Mouse (Mus musculus) right cerebral cortex, adult 18-20 months (tissue): ENCODE results near the gene Arid3c.
A peak's percentile ranks its signal among the peaks of the same experiment; 100 is the strongest.
"Not testable (repeated sequence)": the region's sequence is repeated elsewhere in the genome, so short reads cannot be mapped to it uniquely, and the experiment has no call there.

Experiments
- DNase-seq: peaks from one replicate; pipeline ENCODE4 v3.0.0; 2022; ENCODE audit warnings: mixed read lengths

The Arid3c gene

GRCm38 (mm10) chr4:41731052-41731765, at the start of gene Arid3c:
Gene Arid3c (minus strand): TSS chr4:41731142.
- DNase-seq: no peak

DNA sequence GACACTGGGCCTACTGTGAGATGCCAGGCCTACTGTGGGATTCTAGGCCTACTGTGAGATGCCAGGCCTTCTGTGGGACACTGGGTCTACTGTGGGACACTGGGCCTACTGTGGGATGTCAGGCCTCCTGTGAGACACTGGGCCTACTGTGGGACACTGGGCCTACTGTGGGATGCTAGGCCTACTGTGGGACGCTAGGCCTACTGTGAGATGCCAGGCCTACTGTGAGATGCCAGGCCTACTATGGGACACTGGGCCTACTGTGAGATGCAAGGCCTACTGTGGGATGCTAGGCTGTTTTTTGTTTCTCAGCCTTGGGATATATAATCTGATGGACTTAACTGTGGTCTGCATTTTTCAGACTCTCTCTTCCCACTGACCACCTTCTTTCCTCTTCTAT, 44.9 kb upstream of the Arid3c start:
- not testable (repeated sequence) for DNase-seq

DNA sequence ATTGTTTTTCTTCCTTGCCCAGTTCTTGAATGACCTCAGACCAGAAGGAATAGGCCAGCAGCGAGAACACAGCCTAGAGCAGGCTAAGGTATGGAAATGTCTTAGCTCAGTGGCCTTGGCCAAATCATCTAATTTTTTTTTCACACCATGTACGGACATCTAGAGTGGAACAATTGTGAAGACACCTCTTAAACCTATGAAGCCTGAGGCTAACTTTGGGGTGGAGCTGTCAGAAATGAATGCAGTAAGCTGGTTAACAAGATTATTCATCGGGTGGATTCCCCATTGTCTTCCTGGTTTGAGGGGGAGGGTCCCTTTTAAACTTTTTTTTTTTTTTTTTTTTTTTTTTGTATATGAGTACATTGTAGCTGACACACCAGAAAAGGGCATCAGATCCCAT, 43.6 kb upstream of the Arid3c start:
- DNase-seq: not testable (repeated sequence)

- peak; percentile 88 for DNase-seq
These were observed 43.1 kb upstream of the Arid3c start, which contains the start of gene Ccl27a for GRCm38 (mm10) chr4:41774002-41774401. Gene Ccl27a (minus strand): TSS chr4:41774247.

DNA sequence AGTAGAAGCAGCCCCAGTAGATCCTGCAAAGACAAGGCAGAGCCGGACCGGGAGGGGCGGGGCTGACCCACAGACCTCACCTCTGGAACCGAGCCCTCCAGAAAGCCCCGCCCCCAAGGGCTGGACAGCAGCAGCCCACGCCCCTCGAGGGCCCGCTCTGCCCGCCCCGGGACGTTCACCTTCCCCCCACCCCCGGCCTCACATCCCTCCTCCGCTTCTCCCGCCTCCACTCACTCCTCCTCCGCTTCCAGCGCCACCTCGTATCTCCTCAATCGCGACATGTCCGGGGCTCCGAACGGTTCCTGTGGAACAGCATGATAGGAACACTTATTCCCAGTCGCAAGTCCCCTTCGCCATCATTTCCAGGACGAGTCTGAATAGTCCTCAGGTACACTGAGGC, 42.6 kb upstream of the Arid3c start:
- not testable (repeated sequence) for DNase-seq

GRCm38 (mm10) chr4:41772946-41773345, 42.0 kb upstream of the Arid3c start:
- DNase-seq: not testable (repeated sequence)

- not testable (repeated sequence) for DNase-seq
These were observed 36.4 kb upstream of the Arid3c start for GRCm38 (mm10) chr4:41767301-41767700.

DNA sequence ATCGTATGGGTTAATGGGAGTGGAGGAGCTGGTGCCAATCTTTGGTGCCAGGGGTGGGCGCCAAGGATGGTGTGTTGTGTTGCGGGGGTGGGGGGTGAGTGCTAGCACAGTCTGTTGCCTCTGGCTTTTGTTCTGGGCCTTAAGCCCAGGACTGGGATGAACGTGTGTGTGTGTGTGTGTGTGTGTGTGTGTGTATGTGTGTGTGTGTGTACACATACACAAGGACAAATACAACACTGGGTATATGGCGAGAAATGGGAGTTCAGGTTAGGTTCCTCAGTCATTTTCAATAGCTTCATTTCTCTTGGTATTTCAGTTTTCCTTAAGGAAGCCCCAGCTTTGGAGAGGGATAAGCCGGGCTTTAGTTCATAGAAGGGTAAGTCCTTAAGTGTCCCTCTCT, 32.2 kb upstream of the Arid3c start:
- not testable (repeated sequence) for DNase-seq

- DNase-seq: peak; percentile 53
These were observed 31.8 kb upstream of the Arid3c start for GRCm38 (mm10) chr4:41762688-41763114.

- DNase-seq: no peak
These were observed 31.3 kb upstream of the Arid3c start for GRCm38 (mm10) chr4:41762099-41762687.

DNA sequence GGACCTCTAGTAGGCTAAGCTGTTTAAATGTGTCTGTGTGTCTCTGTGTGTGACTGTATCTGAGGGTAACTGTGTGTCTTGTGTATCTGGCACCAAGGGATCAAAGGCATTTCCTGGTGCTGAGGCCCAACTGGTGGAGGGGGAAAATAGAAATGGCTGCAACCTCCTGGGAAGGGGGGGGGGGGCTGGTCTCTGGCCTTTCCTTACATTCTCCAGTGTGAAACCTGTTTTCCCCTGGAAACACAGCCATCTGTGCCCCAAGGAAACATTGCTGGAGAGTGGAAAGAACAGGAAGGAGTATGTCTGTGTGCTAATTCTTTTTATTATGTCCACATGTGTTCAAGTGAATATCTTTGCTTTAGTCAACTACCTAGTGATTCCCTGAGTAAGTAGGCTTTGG, 30.7 kb upstream of the Arid3c start:
- DNase-seq: no peak

- DNase-seq: no peak
These were observed 30.0 kb upstream of the Arid3c start for GRCm38 (mm10) chr4:41760911-41761310.

DNA sequence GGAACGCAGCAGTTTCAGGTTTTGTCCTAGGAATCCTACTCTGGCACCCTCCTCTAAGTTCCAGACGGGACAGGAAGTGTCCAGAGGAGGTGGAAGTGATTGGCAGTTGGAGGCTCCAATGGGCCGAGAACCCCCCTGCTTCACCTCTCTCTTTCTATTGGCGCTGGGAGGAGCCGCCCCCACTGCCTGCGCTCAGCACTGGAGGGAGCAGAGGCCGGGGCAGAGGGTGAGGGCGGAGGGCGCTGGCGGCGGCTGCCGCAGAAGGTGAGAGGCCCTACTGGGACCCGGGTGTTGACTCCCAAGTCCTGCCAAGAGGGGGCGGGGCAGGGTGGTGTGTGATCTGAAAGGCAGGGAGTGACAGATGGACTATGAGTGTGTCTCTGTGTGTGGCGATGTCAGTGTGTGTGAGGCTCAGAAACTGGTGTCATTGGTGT, 29.4 kb upstream of the Arid3c start:
- DNase-seq: peak; percentile 75

- no peak for DNase-seq
These were observed 28.8 kb upstream of the Arid3c start for GRCm38 (mm10) chr4:41759656-41760287.

- DNase-seq: peak; percentile 36
These were observed 28.3 kb upstream of the Arid3c start for GRCm38 (mm10) chr4:41759206-41759605.

- DNase-seq: no peak
These were observed 27.8 kb upstream of the Arid3c start for GRCm38 (mm10) chr4:41758701-41759100.

DNA sequence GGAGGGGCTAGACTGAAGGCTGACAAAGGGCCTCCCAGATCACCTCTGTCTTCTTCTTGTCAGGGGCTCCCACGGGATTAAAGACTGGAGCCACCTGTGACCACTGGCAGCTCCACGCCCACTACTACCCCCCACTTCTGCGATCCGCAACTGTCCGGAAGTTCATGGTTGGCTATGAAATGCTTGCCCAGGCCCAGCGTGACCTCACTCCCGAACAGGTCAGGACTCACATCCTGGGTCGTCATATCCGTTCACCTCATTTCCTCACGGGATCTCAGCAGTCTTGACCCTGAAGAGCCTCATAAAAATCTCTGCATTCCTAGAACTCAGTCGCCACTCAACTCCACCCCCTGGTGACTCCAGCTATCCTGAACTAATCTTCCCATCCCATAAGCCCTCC, 27.1 kb upstream of the Arid3c start:
- DNase-seq: no peak

- DNase-seq: no peak
These were observed 26.4 kb upstream of the Arid3c start for GRCm38 (mm10) chr4:41757321-41757720.

DNA sequence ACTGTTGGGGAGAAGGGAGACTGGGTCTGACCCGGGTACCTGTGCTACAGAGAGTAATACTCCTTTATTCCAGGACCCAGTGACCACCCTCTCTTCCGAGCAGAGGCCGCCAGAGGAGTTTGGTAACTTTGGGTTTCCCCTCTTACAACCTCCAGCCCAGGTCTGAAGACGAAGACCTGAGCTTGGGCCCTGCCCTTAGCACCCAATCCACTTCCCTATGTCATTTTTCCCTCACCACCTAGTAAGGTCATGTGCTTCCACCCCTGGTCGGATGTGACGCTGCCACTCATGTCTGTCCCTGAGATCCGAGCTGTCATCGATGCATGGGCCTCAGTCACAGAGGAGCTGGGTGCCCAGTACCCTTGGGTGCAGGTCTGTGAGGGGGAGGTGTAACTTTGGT, 25.5 kb upstream of the Arid3c start:
- no peak for DNase-seq

GRCm38 (mm10) chr4:41755338-41756305, 24.7 kb upstream of the Arid3c start, which contains the start of gene Sigmar1:
Gene Sigmar1 (minus strand): TSS chr4:41756157.
- peak; percentile 82 for DNase-seq

GRCm38 (mm10) chr4:41754797-41755337, 23.9 kb upstream of the Arid3c start, which contains the start of gene Galt:
Gene Galt (plus strand): TSS chr4:41755228.
- DNase-seq: no peak

DNA sequence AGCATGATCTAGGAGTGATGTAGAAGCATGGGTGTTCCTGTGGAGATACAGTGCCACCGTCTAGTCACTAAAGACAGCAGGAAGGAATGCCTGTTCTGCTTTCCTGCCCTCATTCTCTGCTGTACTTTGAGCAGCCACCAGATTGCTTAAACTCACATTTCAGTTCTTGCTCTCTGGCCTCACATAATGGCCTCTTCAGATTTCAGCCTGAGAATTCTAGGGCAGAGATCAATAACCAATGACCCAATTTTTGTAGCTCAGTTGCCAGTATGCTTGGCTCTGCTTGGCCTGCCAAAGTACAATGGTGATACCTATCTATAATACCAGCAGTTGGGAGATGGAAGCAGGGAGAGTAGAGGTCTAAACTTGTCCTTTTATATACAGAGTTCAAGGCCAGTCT, 14.1 kb upstream of the Arid3c start:
- DNase-seq: no peak
